Mouse (Mus musculus) lung, postnatal 0 days (tissue): Measurements from ENCODE around the gene Prss32.

Source experiments
- CTCF ChIP-seq: IDR thresholded peaks from 2 replicates; pipeline ENCODE4 v1.5.1; 2016; ENCODE audit warnings: antibody characterized with exemption, mild to moderate bottlenecking
- EP300 ChIP-seq: IDR thresholded peaks from 2 replicates; pipeline ENCODE4 v1.6.1; 2016; ENCODE audit warnings: antibody characterized with exemption, mild to moderate bottlenecking, control low read depth

GRCm38 (mm10) chr17:23850853-23851749 is 7.4 kb downstream of the Prss32 start:
- TF ChIP-seq CTCF (peak; percentile 85), EP300 (no peak)
